Mouse (Mus musculus) bone marrow, adult 2 months (tissue): ENCODE data around the gene Crtc2. TPM values are rescaled to one million over a fixed set of nuclear protein-coding genes. Genes with fewer than 3 reads are reported as not detected.

Experiments used
- H3K27ac ChIP-seq: fragments of 200-500 bp; 2 replicates; pipeline ENCODE4 v1.5.1; 2012; ENCODE audit warnings: low read depth, mild to moderate bottlenecking, control low read depth, inconsistent platforms, low read length; ENCODE audit not compliant: control insufficient read depth, poor library complexity, insufficient read depth
- H3K4me1 ChIP-seq: fragments of 200-500 bp; 2 replicates; pipeline ENCODE4 v1.6.1; 2011; ENCODE audit warnings: low read length; ENCODE audit not compliant: control insufficient read depth, insufficient read depth
- H3K4me3 ChIP-seq: fragments of 200-500 bp; replicated peaks from 2 replicates; pipeline ENCODE3; 2011; ENCODE audit warnings: mild to moderate bottlenecking, low read depth, low read length, control low read depth; ENCODE audit not compliant: control insufficient read depth
- CTCF ChIP-seq: fragments of 200-500 bp; IDR thresholded peaks from 2 replicates; pipeline ENCODE4 v1.5.1; 2011; ENCODE audit warnings: low read length, control low read depth; ENCODE audit not compliant: control insufficient read depth, insufficient read depth
- POLR2A ChIP-seq: fragments of 200-500 bp; IDR thresholded peaks from 2 replicates; pipeline ENCODE4 v1.6.1; 2011; ENCODE audit warnings: low read depth, mild to moderate bottlenecking, control low read depth, low read length, borderline replicate concordance; ENCODE audit not compliant: control insufficient read depth
- WGBS: fragments of 180-500 bp; shearing (Covaris S2); methylation state at CpG from one replicate; pipeline ENCODE4 v1.1.7; 2018; 5-methylcytosine and 5-hydroxymethylcytosine counted together
- polyA plus RNA-seq: library from polyadenylated mRNA; stranded (reverse); fragments of >200 nt; gene quantifications from 2 replicates; pipeline ENCODE4 v1.2.4, GENCODE M21; 2011; ENCODE audit warnings: low replicate concordance; ENCODE audit not compliant: missing spikeins, insufficient read depth, insufficient read length

Crtc2 gene
- polyA plus RNA-seq, 1 experiment, result 67.3 TPM

DNA sequence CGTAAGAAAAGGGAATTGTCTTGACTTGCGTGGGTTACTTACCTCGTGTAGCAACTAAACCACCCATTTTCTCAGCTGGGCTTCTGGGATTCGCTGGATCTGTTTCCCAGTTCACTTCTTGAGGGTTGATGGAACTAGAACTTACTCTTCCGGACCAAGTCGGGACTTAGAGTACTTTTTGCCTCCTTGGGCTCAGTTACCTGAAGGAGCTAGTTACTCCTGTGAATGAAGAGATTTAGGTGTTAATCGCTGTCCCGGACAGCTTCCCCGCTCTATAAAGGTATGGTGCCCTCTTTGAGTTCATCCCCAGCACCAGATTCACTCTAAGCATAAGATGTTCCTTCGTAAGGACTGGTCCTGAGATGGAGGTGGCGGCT is 40.1 kb downstream of the Crtc2 start:
- WGBS, result 16% methylated on average over 11 of the region's 11 CpGs
- Histone ChIP-seq H3K4me1 (no peaks in the 10 kb centered on the region; the same call in 1 of the 2 replicates), H3K4me3 (peak overlapping the region; percentile 91), H3K27ac (no peak overlapping the region)
- no peak for TF ChIP-seq POLR2A
- TF ChIP-seq CTCF, result no peak

DNA sequence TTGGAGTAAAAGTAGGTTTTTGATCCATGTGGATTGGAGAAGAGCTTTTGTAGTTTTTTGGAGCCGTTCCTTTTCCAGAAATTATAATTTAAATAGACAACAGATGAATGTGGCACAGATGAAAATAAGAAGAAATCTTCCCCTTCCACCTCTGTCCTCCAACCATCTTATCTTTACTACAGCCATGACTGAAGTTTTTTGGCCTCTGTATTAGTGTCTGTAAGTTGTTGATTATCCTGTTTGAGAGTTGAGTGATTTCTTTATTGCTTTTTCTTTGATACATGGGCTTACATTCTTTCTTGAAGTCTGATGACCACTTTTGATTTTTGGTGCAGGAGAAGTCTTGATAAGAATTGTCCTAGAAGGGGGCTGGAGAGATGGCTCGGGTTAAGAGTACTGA is 40.7 kb downstream of the Crtc2 start:
- TF ChIP-seq CTCF (no peak), POLR2A (no peak)
- Histone ChIP-seq H3K4me3 (no peak overlapping the region), H3K4me1 (no peaks in the 10 kb centered on the region; the same call in 1 of the 2 replicates), H3K27ac (no peak overlapping the region)
- 57% methylated on average over 2 of the region's 2 CpGs for WGBS

DNA sequence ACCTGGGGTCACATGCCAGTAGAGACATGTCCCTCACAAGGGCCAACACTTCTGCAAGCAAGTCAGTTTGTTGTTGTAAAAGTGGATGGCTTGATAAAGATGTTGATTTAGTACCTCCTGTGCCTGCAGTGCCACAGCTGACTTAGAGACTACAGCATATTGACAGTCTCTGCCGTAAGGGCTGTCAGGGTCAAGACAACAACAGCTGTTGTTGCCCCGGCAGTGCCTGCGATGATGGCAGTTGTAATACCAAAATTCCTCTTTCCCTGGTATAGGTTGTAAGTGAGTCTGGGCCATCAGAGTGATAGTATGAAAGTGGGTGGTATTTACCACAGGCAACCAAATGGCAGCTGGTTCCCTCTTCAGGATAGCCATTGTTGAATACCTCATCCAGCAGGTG is 51.8 kb downstream of the Crtc2 start:
- no peak overlapping the region for H3K4me3 ChIP-seq
- TF ChIP-seq CTCF (no peak), POLR2A (no peak)
- H3K4me1 ChIP-seq, result no peaks in the 10 kb centered on the region
- H3K27ac ChIP-seq, result no peak overlapping the region
- 92% methylated on average over 3 of the region's 3 CpGs for WGBS

DNA sequence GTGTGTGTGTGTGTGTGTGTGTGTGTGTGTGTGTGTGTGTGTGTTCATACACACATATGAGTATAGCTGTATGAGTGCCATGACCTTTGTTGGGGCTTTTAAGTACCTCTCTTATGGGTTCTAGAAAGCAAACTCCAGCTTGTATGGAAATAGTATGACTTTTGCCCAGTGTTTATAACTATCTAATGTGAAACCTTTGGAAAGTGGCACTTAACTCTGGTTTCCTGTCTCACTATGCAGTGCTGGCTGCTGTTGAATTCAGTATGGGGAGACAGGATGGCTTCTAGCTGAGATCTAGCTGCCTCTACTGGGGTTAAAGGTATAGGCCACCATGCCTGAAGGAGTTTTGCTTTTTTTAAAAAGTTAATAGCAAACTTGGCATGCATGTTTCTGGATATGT is 55.6 kb downstream of the Crtc2 start:
- no peak for TF ChIP-seq POLR2A
- TF ChIP-seq CTCF, result no peak
- Histone ChIP-seq H3K27ac (no peak overlapping the region), H3K4me3 (no peak overlapping the region)

DNA sequence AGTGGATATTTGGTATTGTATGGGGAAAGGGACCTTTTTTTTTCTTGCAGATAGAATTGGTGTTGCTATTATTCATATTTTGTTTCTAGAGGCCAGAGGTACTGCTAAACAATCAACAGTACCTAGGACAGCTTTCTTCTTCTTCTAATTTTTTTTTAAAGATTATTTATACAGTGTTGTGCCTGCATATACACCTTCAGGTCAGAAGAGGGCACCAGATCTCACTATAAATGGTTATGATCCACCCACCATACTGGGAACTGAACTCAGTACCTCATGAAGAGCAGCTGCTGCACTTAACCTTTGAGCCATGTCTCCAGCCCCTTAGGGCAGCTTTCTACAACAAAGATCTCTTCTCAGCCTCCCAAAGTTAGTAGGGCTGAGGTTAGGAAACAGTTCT is 59.4 kb downstream of the Crtc2 start:
- Histone ChIP-seq H3K4me3 (no peak overlapping the region), H3K4me1 (no peaks in the 10 kb centered on the region), H3K27ac (no peak overlapping the region)
- TF ChIP-seq CTCF, result 0 out of 2 replicates have a peak, but pooled peaks have one; percentile 6
- no peak for TF ChIP-seq POLR2A

More for the DNA sequence above, 55.6 kb downstream of the Crtc2 start:
- no peaks in the 10 kb centered on the region for H3K4me1 ChIP-seq

Other genes with a start within 250 kb of the Crtc2 start
- gene 4933434E20Rik, start 202.5 kb upstream of the Crtc2 start, polyA plus RNA-seq, result 31.4 and 49.9 TPM in 2 replicates
- 57.2 and 89.7 TPM in 2 replicates for gene Ubap2l, start 201.5 kb upstream of the Crtc2 start, polyA plus RNA-seq
- 645 and 665 TPM in 2 replicates for gene Tpm3, start 181.5 kb upstream of the Crtc2 start, polyA plus RNA-seq
- 0.79 and 1.5 TPM in 2 replicates for gene Nup210l, start 150.0 kb upstream of the Crtc2 start, polyA plus RNA-seq
- gene Rps27, start 40.5 kb upstream of the Crtc2 start, polyA plus RNA-seq, result 16.3 and 168 TPM in 2 replicates
- gene Rab13, start 40.5 kb upstream of the Crtc2 start, polyA plus RNA-seq, result 11.5 and 13.0 TPM in 2 replicates
- gene Jtb, start 22.6 kb upstream of the Crtc2 start, polyA plus RNA-seq, result 38.7 and 72.7 TPM in 2 replicates
- not detected in 2 replicates for gene Creb3l4, start 10.7 kb upstream of the Crtc2 start, polyA plus RNA-seq
- 11.6 and 29.3 TPM in 2 replicates for gene Slc39a1, start 6.0 kb upstream of the Crtc2 start, polyA plus RNA-seq
- 24.7 and 68.6 TPM in 2 replicates for gene Dennd4b, start 11.0 kb downstream of the Crtc2 start, polyA plus RNA-seq
- gene Gatad2b, start 39.0 kb downstream of the Crtc2 start, polyA plus RNA-seq, result 13.9 and 17.5 TPM in 2 replicates
- 4.4 and 5.6 TPM in 2 replicates for gene Slc27a3, start 135.8 kb downstream of the Crtc2 start, polyA plus RNA-seq
- gene Ints3, start 179.5 kb downstream of the Crtc2 start, polyA plus RNA-seq, result 7.1 and 21.2 TPM in 2 replicates
- 6.4 and 10.6 TPM in 2 replicates for gene Npr1, start 211.7 kb downstream of the Crtc2 start, polyA plus RNA-seq
- 85.2 and 110 TPM in 2 replicates for gene Ilf2, start 222.0 kb downstream of the Crtc2 start, polyA plus RNA-seq
- 14.8 and 22.4 TPM in 2 replicates for gene Snapin, start 236.9 kb downstream of the Crtc2 start, polyA plus RNA-seq